Mouse (Mus musculus): Measurements from ENCODE around the gene Eif2b3.

DNA sequence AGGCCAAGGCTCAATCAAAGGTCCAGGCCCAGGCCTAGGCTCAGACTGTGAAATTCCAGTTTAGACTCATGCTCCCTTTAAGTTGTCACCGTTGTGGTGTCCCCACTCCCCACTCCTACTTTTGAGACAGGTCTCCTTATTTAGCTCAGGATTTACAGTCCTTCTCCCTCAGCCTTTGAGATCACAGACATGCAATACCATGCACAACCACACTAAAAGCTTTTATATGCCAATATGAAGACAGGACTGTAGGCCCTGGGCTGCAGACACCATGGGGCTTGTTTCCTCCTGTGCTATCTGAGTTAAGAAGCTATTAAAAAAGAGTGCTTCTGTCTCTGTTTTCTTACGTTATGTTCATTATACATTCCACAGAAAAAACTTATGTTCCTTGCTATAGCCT is 1.5 kb upstream of the Eif2b3 start:
- TF ChIP-seq CTCF (IDR thresholded peaks at IDR 0.05; ENCODE audit: extremely low read depth, insufficient read length, insufficient replicate concordance, low read depth, low read length) (no peak), POLR2A (IDR thresholded peaks at IDR 0.05; ENCODE audit: low read depth, low read length) (no peak)

Data from small intestine, adult 2 months (tissue).